Mouse (Mus musculus) bone marrow, adult 2 months (tissue): ENCODE measurements around the gene Adtrp. TPM values are rescaled to one million over a fixed set of nuclear protein-coding genes. Genes with fewer than 3 reads are reported as not detected.

Experiments used
- H3K27ac ChIP-seq: fragments of 200-500 bp; 2 replicates; pipeline ENCODE4 v1.5.1; 2012; ENCODE audit warnings: low read depth, mild to moderate bottlenecking, control low read depth, inconsistent platforms, low read length; ENCODE audit not compliant: control insufficient read depth, poor library complexity, insufficient read depth
- H3K4me1 ChIP-seq: fragments of 200-500 bp; 2 replicates; pipeline ENCODE4 v1.6.1; 2011; ENCODE audit warnings: low read length; ENCODE audit not compliant: control insufficient read depth, insufficient read depth
- H3K4me3 ChIP-seq: fragments of 200-500 bp; replicated peaks from 2 replicates; pipeline ENCODE3; 2011; ENCODE audit warnings: mild to moderate bottlenecking, low read depth, low read length, control low read depth; ENCODE audit not compliant: control insufficient read depth
- CTCF ChIP-seq: fragments of 200-500 bp; IDR thresholded peaks from 2 replicates; pipeline ENCODE4 v1.5.1; 2011; ENCODE audit warnings: low read length, control low read depth; ENCODE audit not compliant: control insufficient read depth, insufficient read depth
- POLR2A ChIP-seq: fragments of 200-500 bp; IDR thresholded peaks from 2 replicates; pipeline ENCODE4 v1.6.1; 2011; ENCODE audit warnings: low read depth, mild to moderate bottlenecking, control low read depth, low read length, borderline replicate concordance; ENCODE audit not compliant: control insufficient read depth
- WGBS: fragments of 180-500 bp; shearing (Covaris S2); methylation state at CpG from one replicate; pipeline ENCODE4 v1.1.7; 2018; 5-methylcytosine and 5-hydroxymethylcytosine counted together
- polyA plus RNA-seq: library from polyadenylated mRNA; stranded (reverse); fragments of >200 nt; gene quantifications from 2 replicates; pipeline ENCODE4 v1.2.4, GENCODE M21; 2011; ENCODE audit warnings: low replicate concordance; ENCODE audit not compliant: missing spikeins, insufficient read depth, insufficient read length

Adtrp gene
- polyA plus RNA-seq, 1 experiment = 11.7 TPM

- Histone ChIP-seq H3K4me1 (no peaks in the 10 kb centered on the region; the same call in 1 of the 2 replicates), H3K4me3 (no peak overlapping the region), H3K27ac (no peak overlapping the region)
- TF ChIP-seq POLR2A (no peak), CTCF (no peak)
- 4% methylated on average over 8 of the region's 8 CpGs for WGBS
These were observed 43.7 kb downstream of the Adtrp start for GRCm38 (mm10) chr13:41803656-41804265.

GRCm38 (mm10) chr13:41801177-41801636, 46.3 kb downstream of the Adtrp start:
- H3K4me3 ChIP-seq = no peak overlapping the region
- H3K27ac ChIP-seq = no peak overlapping the region
- no peaks in the 10 kb centered on the region; the same call in 1 of the 2 replicates for H3K4me1 ChIP-seq
- TF ChIP-seq POLR2A (no peak), CTCF (no peak)
- WGBS = 15% methylated on average over 8 of the region's 8 CpGs

- no peak overlapping the region for H3K27ac ChIP-seq
- H3K4me3 ChIP-seq = no peak overlapping the region
- no peak for TF ChIP-seq CTCF
- no peak for TF ChIP-seq POLR2A
- 36% methylated on average over 6 of the region's 6 CpGs for WGBS
- H3K4me1 ChIP-seq = no peaks in the 10 kb centered on the region; the same call in none of the 2 replicates
These were observed 54.6 kb downstream of the Adtrp start for GRCm38 (mm10) chr13:41792849-41793248.

- H3K4me3 ChIP-seq = no peak overlapping the region
- WGBS = 5% methylated on average over 2 of the region's 2 CpGs
- peak overlapping the region; percentile 58; the same call in 1 of the 2 replicates for H3K27ac ChIP-seq
- H3K4me1 ChIP-seq = peaks cover 2% of the 10 kb centered on the region
- no peak for TF ChIP-seq CTCF
- no peak for TF ChIP-seq POLR2A
These were observed 59.5 kb downstream of the Adtrp start for GRCm38 (mm10) chr13:41787863-41788536.

GRCm38 (mm10) chr13:41786640-41787039, 60.8 kb downstream of the Adtrp start:
- TF ChIP-seq POLR2A (no peak), CTCF (no peak)
- Histone ChIP-seq H3K27ac (no peak overlapping the region), H3K4me3 (no peak overlapping the region), H3K4me1 (peaks cover 2% of the 10 kb centered on the region; the same call in 1 of the 2 replicates)
- 23% methylated on average over 3 of the region's 3 CpGs for WGBS

- Histone ChIP-seq H3K4me1 (peaks cover 2% of the 10 kb centered on the region; the same call in 1 of the 2 replicates), H3K4me3 (no peak overlapping the region), H3K27ac (no peak overlapping the region)
- WGBS = 42% methylated on average over 7 of the region's 7 CpGs
- TF ChIP-seq POLR2A (no peak), CTCF (no peak)
These were observed 62.4 kb downstream of the Adtrp start for GRCm38 (mm10) chr13:41784889-41785701.

GRCm38 (mm10) chr13:41780296-41780695, 67.2 kb downstream of the Adtrp start:
- no peak overlapping the region for H3K4me3 ChIP-seq
- WGBS = 71% methylated on average over 4 of the region's 4 CpGs
- TF ChIP-seq CTCF (no peak), POLR2A (no peak)
- no peak overlapping the region for H3K27ac ChIP-seq
- no peaks in the 10 kb centered on the region; the same call in 1 of the 2 replicates for H3K4me1 ChIP-seq
